Mouse (Mus musculus): ENCODE measurements around the gene Tbx15. TPM values are rescaled to one million over a fixed set of nuclear protein-coding genes. Genes with fewer than 3 reads are reported as not detected.

Tbx15 gene
- polyA plus RNA-seq, 1 experiment from 2014 or later, result not detected

- Histone ChIP-seq H3K27me3 (ENCODE audit: insufficient read depth, low read length) (no peaks in the 10 kb centered on the region), H3K9me3 (replicated peaks; ENCODE audit: low read length) (no peaks in the 10 kb centered on the region), H3K4me1 (replicated peaks; ENCODE audit: insufficient read depth, low read length) (no peaks in the 10 kb centered on the region), H3K4me2 (ENCODE audit: low read length) (no peak overlapping the region), H3K27ac (no peak overlapping the region), H3K4me3 (replicated peaks; ENCODE audit: low read depth, low read length) (no peak overlapping the region), H3K36me3 (ENCODE audit: insufficient read depth, low read length) (no peaks in the 10 kb centered on the region), H3K9ac (ENCODE audit: low read depth, low read length) (no peak overlapping the region)
- ATAC-seq (replicated peaks; ENCODE audit: low FRiP score, low read depth), result no peak
- TF ChIP-seq CTCF (IDR thresholded peaks at IDR 0.05; ENCODE audit: low read depth), result no peak
- WGBS, result 84% methylated on average over 8 of the region's 8 CpGs
- no peak for DNase-seq (ENCODE audit: low spot score)
Measured at GRCm38 (mm10) chr3:99331086-99331485, 90.9 kb downstream of the Tbx15 start.

- Histone ChIP-seq H3K4me2 (ENCODE audit: low read length) (no peak overlapping the region), H3K9me3 (replicated peaks; ENCODE audit: low read length) (no peaks in the 10 kb centered on the region), H3K27me3 (ENCODE audit: insufficient read depth, low read length) (no peaks in the 10 kb centered on the region), H3K36me3 (ENCODE audit: insufficient read depth, low read length) (no peaks in the 10 kb centered on the region), H3K4me1 (replicated peaks; ENCODE audit: insufficient read depth, low read length) (no peaks in the 10 kb centered on the region), H3K27ac (no peak overlapping the region), H3K9ac (ENCODE audit: low read depth, low read length) (no peak overlapping the region), H3K4me3 (replicated peaks; ENCODE audit: low read depth, low read length) (no peak overlapping the region)
- ATAC-seq (replicated peaks; ENCODE audit: low FRiP score, low read depth) (no peak), DNase-seq (ENCODE audit: low spot score) (no peak)
- WGBS, result 77% methylated on average over 2 of the region's 2 CpGs
- no peak for TF ChIP-seq CTCF (IDR thresholded peaks at IDR 0.05; ENCODE audit: low read depth)
Measured at GRCm38 (mm10) chr3:99336866-99337265, 96.7 kb downstream of the Tbx15 start.

- ATAC-seq (replicated peaks; ENCODE audit: low FRiP score, low read depth), result no peak
- 83% methylated on average over 1 of the region's 1 CpGs for WGBS
- no peak for DNase-seq (ENCODE audit: low spot score)
- H3K4me3 ChIP-seq (replicated peaks; ENCODE audit: low read depth, low read length), result no peak overlapping the region
- H3K36me3 ChIP-seq (ENCODE audit: insufficient read depth, low read length), result no peaks in the 10 kb centered on the region
- H3K4me1 ChIP-seq (replicated peaks; ENCODE audit: insufficient read depth, low read length), result no peaks in the 10 kb centered on the region
- H3K9me3 ChIP-seq (replicated peaks; ENCODE audit: low read length), result no peaks in the 10 kb centered on the region
- H3K9ac ChIP-seq (ENCODE audit: low read depth, low read length), result no peak overlapping the region
- no peak for TF ChIP-seq CTCF (IDR thresholded peaks at IDR 0.05; ENCODE audit: low read depth)
- no peaks in the 10 kb centered on the region for H3K27me3 ChIP-seq (ENCODE audit: insufficient read depth, low read length)
- H3K4me2 ChIP-seq (ENCODE audit: low read length), result no peak overlapping the region
- H3K27ac ChIP-seq, result no peak overlapping the region
Measured at GRCm38 (mm10) chr3:99338756-99339155, 98.6 kb downstream of the Tbx15 start.

- no peak for TF ChIP-seq CTCF (IDR thresholded peaks at IDR 0.05; ENCODE audit: low read depth)
- H3K27me3 ChIP-seq (ENCODE audit: insufficient read depth, low read length), result no peaks in the 10 kb centered on the region
- H3K9me3 ChIP-seq (replicated peaks; ENCODE audit: low read length), result no peaks in the 10 kb centered on the region
- WGBS, result 87% methylated on average over 3 of the region's 3 CpGs
- H3K4me1 ChIP-seq (replicated peaks; ENCODE audit: insufficient read depth, low read length), result no peaks in the 10 kb centered on the region
- no peak overlapping the region for H3K27ac ChIP-seq
- H3K4me3 ChIP-seq (replicated peaks; ENCODE audit: low read depth, low read length), result no peak overlapping the region
- ATAC-seq (replicated peaks; ENCODE audit: low FRiP score, low read depth) (no peak), DNase-seq (ENCODE audit: low spot score) (no peak)
- no peak overlapping the region for H3K9ac ChIP-seq (ENCODE audit: low read depth, low read length)
- H3K36me3 ChIP-seq (ENCODE audit: insufficient read depth, low read length), result no peaks in the 10 kb centered on the region
- no peak overlapping the region for H3K4me2 ChIP-seq (ENCODE audit: low read length)
Measured at GRCm38 (mm10) chr3:99340021-99340420, 99.8 kb downstream of the Tbx15 start.

- DNase-seq (ENCODE audit: low spot score), result peak; percentile 27
- 54% methylated on average over 2 of the region's 2 CpGs for WGBS
- ATAC-seq (replicated peaks; ENCODE audit: low FRiP score, low read depth), result no peak
Measured at GRCm38 (mm10) chr3:99379616-99380250, 139.6 kb downstream of the Tbx15 start.

GRCm38 (mm10) chr3:99387127-99387526 is 146.9 kb downstream of the Tbx15 start:
- Histone ChIP-seq H3K9ac (ENCODE audit: low read depth, low read length) (no peak overlapping the region), H3K27me3 (ENCODE audit: insufficient read depth, low read length) (no peaks in the 10 kb centered on the region), H3K36me3 (ENCODE audit: insufficient read depth, low read length) (no peaks in the 10 kb centered on the region), H3K4me3 (replicated peaks; ENCODE audit: low read depth, low read length) (no peak overlapping the region), H3K4me1 (replicated peaks; ENCODE audit: insufficient read depth, low read length) (no peaks in the 10 kb centered on the region), H3K4me2 (ENCODE audit: low read length) (no peak overlapping the region), H3K27ac (no peak overlapping the region), H3K9me3 (replicated peaks; ENCODE audit: low read length) (no peaks in the 10 kb centered on the region)
- ATAC-seq (replicated peaks; ENCODE audit: low FRiP score, low read depth), result no peak
- no peak for DNase-seq (ENCODE audit: low spot score)
- TF ChIP-seq CTCF (IDR thresholded peaks at IDR 0.05; ENCODE audit: low read depth), result no peak
- WGBS, result 30% methylated on average over 4 of the region's 4 CpGs

More at GRCm38 (mm10) chr3:99379616-99380250, 139.6 kb downstream of the Tbx15 start:
- Histone ChIP-seq H3K27me3 (ENCODE audit: insufficient read depth, low read length) (no peaks in the 10 kb centered on the region), H3K27ac (no peak overlapping the region), H3K4me1 (replicated peaks; ENCODE audit: insufficient read depth, low read length) (no peaks in the 10 kb centered on the region), H3K9ac (ENCODE audit: low read depth, low read length) (no peak overlapping the region), H3K36me3 (ENCODE audit: insufficient read depth, low read length) (no peaks in the 10 kb centered on the region), H3K9me3 (replicated peaks; ENCODE audit: low read length) (no peaks in the 10 kb centered on the region), H3K4me2 (ENCODE audit: low read length) (no peak overlapping the region), H3K4me3 (replicated peaks; ENCODE audit: low read depth, low read length) (no peak overlapping the region)
- TF ChIP-seq CTCF (IDR thresholded peaks at IDR 0.05; ENCODE audit: low read depth), result no peak

Small RNA genes lying within 50 kb of the gene (microRNA-seq; reads per million reads assigned to microRNA genes)
- gene Mir6481, result not detected

Other genes starting within 250 kb of the Tbx15 start
- 6.4 and 7.7 TPM in 2 replicates for gene Wars2, start 99.3 kb upstream of the Tbx15 start, polyA plus RNA-seq (2015; fragmentation: Nextera tagmentation; extraction: Ambion mirVana)

All from kidney, postnatal 0 days (tissue).